Mouse (Mus musculus): ENCODE measurements around the gene Hacd2. TPM values are rescaled to one million over a fixed set of nuclear protein-coding genes. Genes with fewer than 3 reads are reported as not detected.
A peak's percentile ranks its signal among the peaks of the same experiment; 100 is the strongest.

Gene Hacd2
- polyA plus RNA-seq, 1 experiment from 2014 or later, result 34.2 TPM

DNA sequence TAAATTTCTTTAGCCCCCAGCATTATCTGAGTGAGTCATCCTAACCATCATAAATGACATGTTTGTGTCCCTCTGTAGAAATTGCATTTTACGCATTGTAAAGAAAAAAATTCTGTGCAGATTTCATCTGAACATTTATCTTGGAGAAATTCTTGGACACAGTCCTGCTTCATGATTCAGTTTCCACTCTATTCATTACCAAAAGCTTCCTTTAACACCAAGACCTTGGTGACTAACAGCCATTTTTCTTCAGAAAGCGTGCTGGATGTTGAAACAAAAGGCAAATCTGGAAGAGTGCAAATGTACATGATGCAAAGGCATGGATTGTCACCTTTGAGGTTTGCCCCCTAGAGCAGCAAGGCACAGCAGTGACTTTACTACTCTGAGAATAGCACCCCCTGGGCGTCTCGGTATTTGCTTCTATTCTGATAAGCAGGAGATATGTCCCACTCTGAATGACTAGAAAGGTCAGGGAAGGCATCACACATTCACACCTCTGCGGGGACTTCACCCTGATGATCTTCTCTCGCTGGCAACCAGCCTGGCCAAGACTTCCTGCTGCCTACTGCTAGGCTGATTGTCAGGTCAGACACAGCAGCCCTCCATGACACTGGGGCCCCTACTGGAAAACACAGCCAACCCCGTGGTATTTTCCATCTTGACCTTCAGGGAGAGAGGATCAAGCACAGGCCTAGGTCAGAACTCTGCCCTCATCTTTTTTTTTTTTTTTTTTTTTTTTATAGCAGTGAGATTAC is 80.8 kb downstream of the Hacd2 start:
- 33% methylated on average over 7 of the region's 7 CpGs for WGBS (ENCODE audit: insufficient replicate concordance)
- Histone ChIP-seq H3K27ac (ENCODE audit: low read depth, low read length) (peak overlapping the region; percentile 30; the same call in 1 of the 2 replicates), H3K9ac (ENCODE audit: low read depth, low read length) (no peak overlapping the region), H3K4me2 (no peak overlapping the region), H3K36me3 (ENCODE audit: control insufficient read depth, insufficient read depth, low read length) (0 out of 2 replicates have a peak, but pooled peaks cover 7% of the 10 kb centered on the region), H3K27me3 (ENCODE audit: control insufficient read depth, insufficient read depth, low read length) (no peaks in the 10 kb centered on the region), H3K9me3 (replicated peaks; ENCODE audit: control insufficient read depth, low read length) (no peaks in the 10 kb centered on the region), H3K4me3 (ENCODE audit: low read depth, low read length) (no peak overlapping the region), H3K4me1 (ENCODE audit: control insufficient read depth, insufficient read depth, low read length) (peaks cover 7% of the 10 kb centered on the region)
- ATAC-seq (replicated peaks; ENCODE audit: insufficient number of reproducible peaks, low FRiP score, low TSS enrichment), result no peak

DNA sequence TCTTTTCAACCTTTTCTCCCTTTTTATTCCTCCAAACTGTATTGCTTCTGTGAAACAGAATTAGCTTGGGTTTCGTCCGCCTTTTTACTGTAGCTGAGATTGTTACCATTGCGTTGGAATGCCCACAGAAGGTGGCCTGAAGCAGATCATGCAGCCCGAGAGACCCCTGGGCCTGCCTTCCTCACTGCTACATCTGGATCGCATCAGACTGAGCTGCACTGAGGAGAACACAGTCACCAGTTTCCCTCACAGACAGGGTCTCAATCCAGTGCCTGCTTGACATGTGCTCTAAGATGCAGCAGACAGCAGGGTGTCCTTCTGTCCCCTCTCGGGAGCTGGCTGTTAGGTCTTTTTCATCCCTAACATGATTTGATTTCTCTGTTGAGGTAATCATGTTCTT is 85.8 kb downstream of the Hacd2 start:
- H3K27ac ChIP-seq (ENCODE audit: low read depth, low read length), result no peak overlapping the region
- ATAC-seq (replicated peaks; ENCODE audit: insufficient number of reproducible peaks, low FRiP score, low TSS enrichment), result no peak
- H3K27me3 ChIP-seq (ENCODE audit: control insufficient read depth, insufficient read depth, low read length), result no peaks in the 10 kb centered on the region
- no peaks in the 10 kb centered on the region for H3K9me3 ChIP-seq (replicated peaks; ENCODE audit: control insufficient read depth, low read length)
- WGBS (ENCODE audit: insufficient replicate concordance), result 79% methylated on average over 6 of the region's 6 CpGs
- no peak overlapping the region for H3K9ac ChIP-seq (ENCODE audit: low read depth, low read length)
- 0 out of 2 replicates have a peak, but pooled peaks cover 4% of the 10 kb centered on the region for H3K36me3 ChIP-seq (ENCODE audit: control insufficient read depth, insufficient read depth, low read length)
- H3K4me1 ChIP-seq (ENCODE audit: control insufficient read depth, insufficient read depth, low read length), result peaks cover 24% of the 10 kb centered on the region
- no peak overlapping the region for H3K4me2 ChIP-seq
- no peak overlapping the region for H3K4me3 ChIP-seq (ENCODE audit: low read depth, low read length)

GRCm38 (mm10) chr16:35109156-35109555 is 86.9 kb downstream of the Hacd2 start:
- no peak overlapping the region for H3K27ac ChIP-seq (ENCODE audit: low read depth, low read length)
- H3K4me1 ChIP-seq (ENCODE audit: control insufficient read depth, insufficient read depth, low read length), result peaks cover 18% of the 10 kb centered on the region
- no peaks in the 10 kb centered on the region for H3K27me3 ChIP-seq (ENCODE audit: control insufficient read depth, insufficient read depth, low read length)
- no peaks in the 10 kb centered on the region for H3K9me3 ChIP-seq (replicated peaks; ENCODE audit: control insufficient read depth, low read length)
- no peak for ATAC-seq (replicated peaks; ENCODE audit: insufficient number of reproducible peaks, low FRiP score, low TSS enrichment)
- 49% methylated on average over 8 of the region's 8 CpGs for WGBS (ENCODE audit: insufficient replicate concordance)
- H3K4me3 ChIP-seq (ENCODE audit: low read depth, low read length), result no peak overlapping the region
- H3K4me2 ChIP-seq, result peak overlapping the region; percentile 27; the same call in 1 of the 2 replicates
- 0 out of 2 replicates have a peak, but pooled peaks cover 4% of the 10 kb centered on the region for H3K36me3 ChIP-seq (ENCODE audit: control insufficient read depth, insufficient read depth, low read length)
- no peak overlapping the region for H3K9ac ChIP-seq (ENCODE audit: low read depth, low read length)

DNA sequence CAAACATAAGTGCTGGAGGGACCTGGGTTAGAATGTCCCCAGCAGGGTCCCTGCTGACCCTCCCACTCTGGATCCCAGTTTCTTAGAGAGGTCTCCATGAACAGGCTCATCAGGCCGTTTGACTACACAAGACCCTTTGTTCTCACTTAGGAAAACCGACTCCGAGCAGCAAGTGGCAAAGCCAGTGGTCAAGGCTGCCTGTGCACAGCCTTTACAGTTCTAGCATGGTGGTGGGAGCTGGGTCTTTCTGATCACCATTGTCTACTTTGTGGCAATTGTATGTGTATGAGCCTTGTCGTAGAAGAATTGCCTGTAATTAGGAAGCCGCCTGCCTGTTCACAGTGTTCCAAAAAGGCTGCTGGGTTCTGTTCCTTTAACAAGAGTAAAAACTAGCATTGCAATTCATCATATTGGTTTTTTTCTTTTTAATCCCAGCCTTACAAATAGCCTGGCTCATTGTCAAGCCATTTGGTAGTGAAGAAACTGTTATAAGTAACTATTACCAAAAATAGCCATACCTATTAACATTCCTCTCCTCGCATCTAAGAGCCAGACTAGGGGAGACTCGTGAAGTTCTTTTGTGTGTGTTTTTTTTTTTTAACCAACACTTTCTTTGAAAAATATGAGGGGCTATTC is 87.5 kb downstream of the Hacd2 start:
- Histone ChIP-seq H3K4me3 (ENCODE audit: low read depth, low read length) (no peak overlapping the region), H3K4me1 (ENCODE audit: control insufficient read depth, insufficient read depth, low read length) (peaks cover 22% of the 10 kb centered on the region), H3K9me3 (replicated peaks; ENCODE audit: control insufficient read depth, low read length) (no peaks in the 10 kb centered on the region), H3K4me2 (no peak overlapping the region), H3K36me3 (ENCODE audit: control insufficient read depth, insufficient read depth, low read length) (0 out of 2 replicates have a peak, but pooled peaks cover under 1% of the 10 kb centered on the region), H3K27me3 (ENCODE audit: control insufficient read depth, insufficient read depth, low read length) (no peaks in the 10 kb centered on the region), H3K9ac (ENCODE audit: low read depth, low read length) (no peak overlapping the region), H3K27ac (ENCODE audit: low read depth, low read length) (no peak overlapping the region)
- ATAC-seq (replicated peaks; ENCODE audit: insufficient number of reproducible peaks, low FRiP score, low TSS enrichment), result no peak
- WGBS (ENCODE audit: insufficient replicate concordance), result 45% methylated on average over 7 of the region's 7 CpGs

GRCm38 (mm10) chr16:35110410-35111142 is 88.3 kb downstream of the Hacd2 start:
- no peak overlapping the region for H3K4me3 ChIP-seq (ENCODE audit: low read depth, low read length)
- no peaks in the 10 kb centered on the region for H3K9me3 ChIP-seq (replicated peaks; ENCODE audit: control insufficient read depth, low read length)
- H3K4me2 ChIP-seq, result peak overlapping the region; percentile 27
- H3K27ac ChIP-seq (ENCODE audit: low read depth, low read length), result peak overlapping the region; percentile 60
- no peaks in the 10 kb centered on the region for H3K36me3 ChIP-seq (ENCODE audit: control insufficient read depth, insufficient read depth, low read length)
- H3K9ac ChIP-seq (ENCODE audit: low read depth, low read length), result 0 out of 2 replicates have a peak overlapping the region, but pooled peaks have one; percentile 17
- H3K4me1 ChIP-seq (ENCODE audit: control insufficient read depth, insufficient read depth, low read length), result peaks cover 22% of the 10 kb centered on the region
- peak; percentile 73 for ATAC-seq (replicated peaks; ENCODE audit: insufficient number of reproducible peaks, low FRiP score, low TSS enrichment)
- WGBS (ENCODE audit: insufficient replicate concordance), result 29% methylated on average over 10 of the region's 10 CpGs
- H3K27me3 ChIP-seq (ENCODE audit: control insufficient read depth, insufficient read depth, low read length), result no peaks in the 10 kb centered on the region

DNA sequence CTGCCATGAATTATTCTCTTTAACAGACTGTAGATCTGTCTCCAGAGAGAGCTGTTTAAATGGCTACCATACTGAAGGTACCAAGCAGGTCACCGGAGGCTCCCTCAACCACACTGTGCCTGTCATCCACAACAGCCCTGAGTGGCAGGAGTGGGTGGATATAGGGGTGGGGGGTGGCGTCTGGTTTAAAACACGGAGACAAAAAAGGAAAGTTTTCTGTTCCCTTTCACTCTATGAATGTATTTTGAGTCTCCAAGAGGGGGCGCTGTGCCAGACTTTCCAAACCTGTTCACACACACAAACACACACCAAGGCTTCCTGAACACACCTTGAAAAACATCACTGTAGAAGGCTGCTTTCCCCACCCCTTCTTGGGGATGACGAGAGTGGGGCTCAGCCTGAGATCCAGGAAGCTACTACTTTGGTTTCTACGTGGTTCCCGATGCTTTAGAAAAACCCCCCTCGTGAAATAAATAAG is 89.0 kb downstream of the Hacd2 start:
- ATAC-seq (replicated peaks; ENCODE audit: insufficient number of reproducible peaks, low FRiP score, low TSS enrichment), result no peak
- Histone ChIP-seq H3K4me3 (ENCODE audit: low read depth, low read length) (no peak overlapping the region), H3K27ac (ENCODE audit: low read depth, low read length) (peak overlapping the region; percentile 60), H3K4me1 (ENCODE audit: control insufficient read depth, insufficient read depth, low read length) (peaks cover 22% of the 10 kb centered on the region), H3K9me3 (replicated peaks; ENCODE audit: control insufficient read depth, low read length) (no peaks in the 10 kb centered on the region), H3K27me3 (ENCODE audit: control insufficient read depth, insufficient read depth, low read length) (no peaks in the 10 kb centered on the region), H3K36me3 (ENCODE audit: control insufficient read depth, insufficient read depth, low read length) (no peaks in the 10 kb centered on the region), H3K9ac (ENCODE audit: low read depth, low read length) (0 out of 2 replicates have a peak overlapping the region, but pooled peaks have one; percentile 17), H3K4me2 (peak overlapping the region; percentile 27)
- 56% methylated on average over 8 of the region's 8 CpGs for WGBS (ENCODE audit: insufficient replicate concordance)

DNA sequence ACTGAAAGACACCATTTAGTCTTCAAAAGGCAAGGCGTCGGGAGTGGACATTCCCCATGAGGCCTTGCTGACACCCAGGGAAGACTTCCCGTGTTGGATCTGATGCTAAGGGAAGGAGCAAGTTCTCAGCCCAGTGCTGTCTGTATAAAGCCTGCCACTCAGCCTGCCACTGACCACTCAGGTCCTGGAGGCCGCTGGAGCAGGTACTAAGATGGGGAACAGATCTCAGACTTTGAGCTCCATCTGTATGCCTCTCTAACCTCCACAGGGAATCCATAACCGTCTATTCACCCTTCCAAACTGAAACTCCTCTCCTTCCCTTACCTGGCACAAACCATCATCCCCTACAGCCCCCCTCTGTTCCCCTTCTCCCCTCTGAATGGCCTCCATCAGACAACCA is 91.3 kb downstream of the Hacd2 start:
- Histone ChIP-seq H3K36me3 (ENCODE audit: control insufficient read depth, insufficient read depth, low read length) (no peaks in the 10 kb centered on the region), H3K9ac (ENCODE audit: low read depth, low read length) (no peak overlapping the region), H3K27ac (ENCODE audit: low read depth, low read length) (no peak overlapping the region), H3K4me2 (no peak overlapping the region), H3K9me3 (replicated peaks; ENCODE audit: control insufficient read depth, low read length) (no peaks in the 10 kb centered on the region), H3K4me1 (ENCODE audit: control insufficient read depth, insufficient read depth, low read length) (peaks cover 29% of the 10 kb centered on the region), H3K4me3 (ENCODE audit: low read depth, low read length) (no peak overlapping the region), H3K27me3 (ENCODE audit: control insufficient read depth, insufficient read depth, low read length) (no peaks in the 10 kb centered on the region)
- no peak for ATAC-seq (replicated peaks; ENCODE audit: insufficient number of reproducible peaks, low FRiP score, low TSS enrichment)
- 86% methylated on average over 5 of the region's 5 CpGs for whole genome bisulfite sequencing (ENCODE audit: insufficient replicate concordance)

DNA sequence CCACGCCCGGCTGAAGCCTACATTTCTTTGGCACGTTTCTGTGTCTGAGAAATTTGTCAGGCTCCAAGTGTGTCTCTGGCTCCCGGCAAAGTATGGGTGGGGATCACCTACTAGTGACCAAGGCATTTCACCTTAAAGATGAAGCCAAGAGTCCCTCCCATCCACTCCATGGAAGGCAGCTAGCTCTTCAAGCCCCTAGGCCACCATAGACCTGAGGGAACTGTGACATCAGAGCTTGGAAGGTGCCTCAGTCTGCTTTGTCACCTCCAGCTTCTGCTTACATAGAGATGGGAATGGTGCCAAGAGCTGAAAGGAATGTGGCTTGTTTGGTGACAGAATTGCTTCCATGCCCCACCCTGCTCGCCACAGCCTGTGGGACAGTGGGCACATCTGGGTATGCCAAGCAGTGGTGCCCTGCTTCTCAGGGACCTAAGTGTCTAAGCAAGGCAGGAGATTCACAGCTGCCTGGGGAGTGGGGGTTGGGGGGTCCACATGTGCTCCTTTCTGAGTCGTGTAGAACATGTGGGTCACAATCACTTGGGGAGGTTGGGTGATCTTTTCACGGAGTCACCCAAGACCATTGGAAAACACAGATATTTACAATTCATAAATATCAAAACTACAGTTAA is 94.2 kb downstream of the Hacd2 start:
- Histone ChIP-seq H3K27ac (ENCODE audit: low read depth, low read length) (no peak overlapping the region), H3K9me3 (replicated peaks; ENCODE audit: control insufficient read depth, low read length) (no peaks in the 10 kb centered on the region), H3K4me1 (ENCODE audit: control insufficient read depth, insufficient read depth, low read length) (peaks cover 15% of the 10 kb centered on the region; the same call in 1 of the 2 replicates), H3K9ac (ENCODE audit: low read depth, low read length) (no peak overlapping the region), H3K4me3 (ENCODE audit: low read depth, low read length) (no peak overlapping the region), H3K27me3 (ENCODE audit: control insufficient read depth, insufficient read depth, low read length) (no peaks in the 10 kb centered on the region), H3K36me3 (ENCODE audit: control insufficient read depth, insufficient read depth, low read length) (no peaks in the 10 kb centered on the region), H3K4me2 (no peak overlapping the region)
- 78% methylated on average over 7 of the region's 7 CpGs for WGBS (ENCODE audit: insufficient replicate concordance)
- no peak for ATAC-seq (replicated peaks; ENCODE audit: insufficient number of reproducible peaks, low FRiP score, low TSS enrichment)
